Mouse (Mus musculus): ENCODE results near the gene Rsrc1. TPM values are rescaled to one million over a fixed set of nuclear protein-coding genes. Genes with fewer than 3 reads are reported as not detected.
"Not testable (repeated sequence)": the region's sequence is repeated elsewhere in the genome, so short reads cannot be mapped to it uniquely, and the experiment has no call there.

Gene Rsrc1
- polyA plus RNA-seq, 1 experiment from 2014 or later: 9.9 TPM

DNA sequence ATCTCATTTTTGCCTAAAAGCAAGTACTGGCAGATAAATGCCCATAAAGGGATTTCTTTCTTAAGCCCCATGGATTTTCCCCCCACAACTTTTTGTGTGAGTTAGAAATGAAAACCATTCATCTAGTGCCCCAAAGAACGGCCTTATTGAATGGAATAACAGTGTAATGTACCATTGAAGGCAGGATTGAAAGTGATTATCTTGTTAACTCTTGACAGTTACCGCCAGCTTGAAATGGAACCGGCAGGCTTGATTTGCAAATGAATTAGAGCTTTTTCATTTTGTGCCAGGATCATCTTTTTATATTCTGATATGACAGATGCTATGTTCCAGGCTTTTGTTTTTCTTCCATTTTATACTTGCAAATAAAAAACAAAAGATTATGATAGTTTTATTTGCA lies 166.1 kb downstream of the Rsrc1 start:
- no peak for ATAC-seq
- 0 out of 2 replicates have a peak, but pooled peaks cover 3% of the 10 kb centered on the region for H3K9me3 ChIP-seq (ENCODE audit: low read length)
- H3K36me3 ChIP-seq (replicated peaks; ENCODE audit: insufficient read depth, low read length): no peaks in the 10 kb centered on the region
- H3K9ac ChIP-seq (replicated peaks): no peak overlapping the region
- no peaks in the 10 kb centered on the region for H3K4me1 ChIP-seq (ENCODE audit: insufficient read depth)
- TF ChIP-seq EP300 (IDR thresholded peaks at IDR 0.05; ENCODE audit: low read depth): no peak
- no peak for TF ChIP-seq CTCF (IDR thresholded peaks at IDR 0.05; ENCODE audit: low read depth)
- H3K27me3 ChIP-seq (ENCODE audit: insufficient read depth, low read length): no peaks in the 10 kb centered on the region
- no peak overlapping the region for H3K4me3 ChIP-seq (ENCODE audit: low read depth, low read length)
- DNase-seq: no peak
- 85% methylated on average over 3 of the region's 3 CpGs for WGBS (ENCODE audit: insufficient replicate concordance)
- no peak overlapping the region for H3K4me2 ChIP-seq (ENCODE audit: low read depth, low read length)
- no peak overlapping the region for H3K27ac ChIP-seq (ENCODE audit: low read depth)

DNA sequence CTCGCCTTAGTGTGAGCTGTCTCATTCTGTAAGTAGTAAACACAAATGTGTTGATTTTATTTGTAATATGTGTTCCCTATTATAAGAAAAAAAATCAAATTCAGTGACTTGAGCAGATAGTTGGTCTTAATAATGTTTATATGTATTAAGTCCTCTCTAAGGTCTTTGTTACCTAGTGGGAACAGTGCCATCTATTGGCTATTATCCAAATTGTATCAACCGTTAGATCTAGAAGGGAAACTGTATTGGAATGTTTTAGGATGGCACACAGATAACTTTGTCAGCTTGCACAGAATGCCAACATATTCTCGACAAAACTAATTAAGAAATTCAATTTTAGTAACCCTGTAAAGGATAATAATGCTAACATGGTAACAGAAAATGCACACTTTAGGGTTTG lies 216.0 kb downstream of the Rsrc1 start:
- H3K27ac ChIP-seq (ENCODE audit: low read depth): no peak overlapping the region
- no peaks in the 10 kb centered on the region for H3K27me3 ChIP-seq (ENCODE audit: insufficient read depth, low read length)
- H3K9ac ChIP-seq (replicated peaks): no peak overlapping the region
- 39% methylated on average over 3 of the region's 3 CpGs for WGBS (ENCODE audit: insufficient replicate concordance)
- ATAC-seq (no peak), DNase-seq (no peak)
- H3K4me2 ChIP-seq (ENCODE audit: low read depth, low read length): no peak overlapping the region
- no peaks in the 10 kb centered on the region for H3K4me1 ChIP-seq (ENCODE audit: insufficient read depth)
- H3K4me3 ChIP-seq (ENCODE audit: low read depth, low read length): no peak overlapping the region
- no peaks in the 10 kb centered on the region for H3K9me3 ChIP-seq (ENCODE audit: low read length)
- no peaks in the 10 kb centered on the region for H3K36me3 ChIP-seq (replicated peaks; ENCODE audit: insufficient read depth, low read length)
- TF ChIP-seq CTCF (IDR thresholded peaks at IDR 0.05; ENCODE audit: low read depth) (peak; percentile 39), EP300 (IDR thresholded peaks at IDR 0.05; ENCODE audit: low read depth) (no peak)

GRCm38 (mm10) chr3:67213047-67213457 lies 231.9 kb downstream of the Rsrc1 start:
- no peak overlapping the region for H3K4me2 ChIP-seq (ENCODE audit: low read depth, low read length)
- WGBS (ENCODE audit: insufficient replicate concordance): 83% methylated on average over 1 of the region's 1 CpGs
- no peak for DNase-seq

DNA sequence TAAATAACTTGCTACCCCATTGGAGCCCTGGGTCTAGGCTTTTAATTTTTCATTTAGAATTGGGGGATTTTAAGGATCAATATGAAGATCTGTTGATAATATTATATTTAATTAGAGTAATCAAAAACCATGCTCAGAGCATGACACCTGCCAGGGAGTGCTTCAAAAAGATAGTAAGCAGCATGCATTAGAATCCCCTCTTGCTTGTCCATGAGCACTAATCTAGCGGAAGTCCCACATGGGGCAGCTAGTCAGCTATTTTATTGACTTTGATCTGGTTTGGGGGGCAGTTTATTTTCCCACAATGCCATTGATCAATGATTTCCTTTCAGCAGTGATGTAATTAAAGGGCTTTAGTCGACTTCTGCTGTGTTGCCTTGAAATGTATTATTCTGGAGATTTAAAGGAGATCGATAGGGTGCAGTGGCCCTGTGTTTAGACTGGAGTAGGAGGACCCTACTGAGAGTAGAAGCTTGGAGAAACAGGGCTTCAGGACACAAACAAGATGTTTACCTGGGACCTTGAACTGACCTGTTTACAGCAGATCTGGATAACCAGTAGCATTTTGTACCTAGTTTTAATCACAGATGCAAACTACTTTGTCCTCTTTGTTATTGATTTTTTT lies 251.5 kb downstream of the Rsrc1 start:
- 66% methylated on average over 3 of the region's 3 CpGs for WGBS (ENCODE audit: insufficient replicate concordance)
- ATAC-seq (no peak), DNase-seq (no peak)
- TF ChIP-seq EP300 (IDR thresholded peaks at IDR 0.05; ENCODE audit: low read depth) (no peak), CTCF (IDR thresholded peaks at IDR 0.05; ENCODE audit: low read depth) (no peak)
- Histone ChIP-seq H3K27ac (ENCODE audit: low read depth) (no peak overlapping the region), H3K9ac (replicated peaks) (no peak overlapping the region), H3K36me3 (replicated peaks; ENCODE audit: insufficient read depth, low read length) (no peaks in the 10 kb centered on the region), H3K4me3 (ENCODE audit: low read depth, low read length) (no peak overlapping the region), H3K27me3 (ENCODE audit: insufficient read depth, low read length) (no peaks in the 10 kb centered on the region), H3K4me2 (ENCODE audit: low read depth, low read length) (no peak overlapping the region), H3K9me3 (ENCODE audit: low read length) (no peaks in the 10 kb centered on the region), H3K4me1 (ENCODE audit: insufficient read depth) (no peaks in the 10 kb centered on the region)

More at GRCm38 (mm10) chr3:67213047-67213457, 231.9 kb downstream of the Rsrc1 start:
- Histone ChIP-seq H3K27me3 (ENCODE audit: insufficient read depth, low read length) (no peaks in the 10 kb centered on the region), H3K9ac (replicated peaks) (no peak overlapping the region), H3K9me3 (ENCODE audit: low read length) (no peaks in the 10 kb centered on the region), H3K4me3 (ENCODE audit: low read depth, low read length) (no peak overlapping the region), H3K27ac (ENCODE audit: low read depth) (no peak overlapping the region), H3K36me3 (replicated peaks; ENCODE audit: insufficient read depth, low read length) (no peaks in the 10 kb centered on the region), H3K4me1 (ENCODE audit: insufficient read depth) (no peaks in the 10 kb centered on the region)
- ATAC-seq: no peak
- no peak for TF ChIP-seq CTCF (IDR thresholded peaks at IDR 0.05; ENCODE audit: low read depth)
- no peak for TF ChIP-seq EP300 (IDR thresholded peaks at IDR 0.05; ENCODE audit: low read depth)

- H3K4me2 ChIP-seq (ENCODE audit: low read depth, low read length); H3K4me1 ChIP-seq (ENCODE audit: insufficient read depth); ATAC-seq; H3K9me3 ChIP-seq (ENCODE audit: low read length); H3K36me3 ChIP-seq (replicated peaks; ENCODE audit: insufficient read depth, low read length); H3K27me3 ChIP-seq (ENCODE audit: insufficient read depth, low read length); H3K4me3 ChIP-seq (ENCODE audit: low read depth, low read length); H3K9ac ChIP-seq (replicated peaks); H3K27ac ChIP-seq (ENCODE audit: low read depth); DNase-seq: not testable (repeated sequence)
- WGBS (ENCODE audit: insufficient replicate concordance): 76% methylated on average over 10 of the region's 10 CpGs
These were observed 261.3 kb downstream of the Rsrc1 start for GRCm38 (mm10) chr3:67242451-67242850.

GRCm38 (mm10) chr3:67267448-67267847 lies 286.3 kb downstream of the Rsrc1 start:
- H3K27ac ChIP-seq (ENCODE audit: low read depth): no peak overlapping the region
- no peak for DNase-seq
- H3K4me3 ChIP-seq (ENCODE audit: low read depth, low read length): no peak overlapping the region
- no peaks in the 10 kb centered on the region for H3K9me3 ChIP-seq (ENCODE audit: low read length)
- no peak for TF ChIP-seq EP300 (IDR thresholded peaks at IDR 0.05; ENCODE audit: low read depth)
- TF ChIP-seq CTCF (IDR thresholded peaks at IDR 0.05; ENCODE audit: low read depth): peak; percentile 27; the same call in 1 of the 2 replicates
- no peaks in the 10 kb centered on the region for H3K27me3 ChIP-seq (ENCODE audit: insufficient read depth, low read length)
- H3K4me1 ChIP-seq (ENCODE audit: insufficient read depth): no peaks in the 10 kb centered on the region
- no peaks in the 10 kb centered on the region for H3K36me3 ChIP-seq (replicated peaks; ENCODE audit: insufficient read depth, low read length)
- no peak overlapping the region for H3K4me2 ChIP-seq (ENCODE audit: low read depth, low read length)
- no peak for ATAC-seq
- 69% methylated on average over 3 of the region's 3 CpGs for WGBS (ENCODE audit: insufficient replicate concordance)
- H3K9ac ChIP-seq (replicated peaks): no peak overlapping the region
